In genomic region chr7:105634272-105634920, GRCm38 (mm10) we compare ENCODE assay signal across 8 mouse cellular contexts. TPM values are rescaled to one million over a fixed set of nuclear protein-coding genes. Genes with fewer than 3 reads are reported as not detected.
DNase-seq lines count a peak whose midpoint lies in the region; ATAC-seq and TF ChIP-seq lines count a peak whose summit lies in the region.

No protein-coding gene starts in this region.

- ATAC-seq in kidney, postnatal 0 days (replicated peaks; ENCODE audit: low FRiP score, low read depth): no peak
- no peak for ATAC-seq in forebrain, embryonic 12.5 days (ENCODE audit: low FRiP score)
- ATAC-seq in neural tube, embryonic 12.5 days (ENCODE audit: low FRiP score, low read depth): no peak

- 57% methylated on average over 9 of the region's 9 CpGs for WGBS in kidney, postnatal 0 days
- WGBS in forebrain, embryonic 12.5 days: 45% methylated on average over 9 of the region's 9 CpGs
- 58% methylated on average over 9 of the region's 9 CpGs for WGBS in limb, embryonic 10.5 days
- 49% methylated on average over 9 of the region's 9 CpGs for WGBS in neural tube, embryonic 12.5 days

- peak overlapping the region; percentile 83 for H3K4me2 ChIP-seq in kidney, postnatal 0 days (ENCODE audit: low read length)
- H3K4me2 ChIP-seq in forebrain, embryonic 12.5 days: peak overlapping the region; percentile 61
- H3K4me2 ChIP-seq in neural tube, embryonic 12.5 days (replicated peaks): peak overlapping the region; percentile 77

- H3K4me3 ChIP-seq in kidney, postnatal 0 days (replicated peaks; ENCODE audit: low read depth, low read length): no peak overlapping the region
- peak overlapping the region; percentile 79 for H3K4me3 ChIP-seq in forebrain, embryonic 12.5 days (replicated peaks)
- H3K4me3 ChIP-seq in limb, embryonic 10.5 days: peak overlapping the region; percentile 76
- no peak overlapping the region; the same call in 1 of the 2 replicates for H3K4me3 ChIP-seq in neural tube, embryonic 12.5 days

- no peak for TF ChIP-seq CTCF in kidney, postnatal 0 days (IDR thresholded peaks at IDR 0.05; ENCODE audit: low read depth)

- H3K9me3 ChIP-seq in kidney, postnatal 0 days (replicated peaks; ENCODE audit: low read length): no peaks in the 10 kb centered on the region
- H3K9me3 ChIP-seq in forebrain, embryonic 12.5 days: no peaks in the 10 kb centered on the region
- H3K9me3 ChIP-seq in limb, embryonic 10.5 days (replicated peaks): no peaks in the 10 kb centered on the region
- H3K9me3 ChIP-seq in neural tube, embryonic 12.5 days: no peaks in the 10 kb centered on the region

- H3K27me3 ChIP-seq in kidney, postnatal 0 days (ENCODE audit: insufficient read depth, low read length): no peaks in the 10 kb centered on the region
- no peaks in the 10 kb centered on the region for H3K27me3 ChIP-seq in forebrain, embryonic 12.5 days
- H3K27me3 ChIP-seq in limb, embryonic 10.5 days (ENCODE audit: low read depth, poor library complexity, severe bottlenecking): peaks cover 6% of the 10 kb centered on the region
- no peaks in the 10 kb centered on the region for H3K27me3 ChIP-seq in neural tube, embryonic 12.5 days (replicated peaks)

- no peak overlapping the region for H3K9ac ChIP-seq in kidney, postnatal 0 days (ENCODE audit: low read depth, low read length)
- H3K9ac ChIP-seq in forebrain, embryonic 12.5 days: peak overlapping the region; percentile 81; the same call in 1 of the 2 replicates
- peak overlapping the region; percentile 86; the same call in 1 of the 2 replicates for H3K9ac ChIP-seq in neural tube, embryonic 12.5 days

- peaks cover 10% of the 10 kb centered on the region for H3K4me1 ChIP-seq in kidney, postnatal 0 days (replicated peaks; ENCODE audit: insufficient read depth, low read length)
- H3K4me1 ChIP-seq in forebrain, embryonic 12.5 days: peaks cover 48% of the 10 kb centered on the region
- H3K4me1 ChIP-seq in limb, embryonic 10.5 days: peaks cover 24% of the 10 kb centered on the region
- H3K4me1 ChIP-seq in neural tube, embryonic 12.5 days: peaks cover 33% of the 10 kb centered on the region

- H3K36me3 ChIP-seq in kidney, postnatal 0 days (ENCODE audit: insufficient read depth, low read length): peaks cover 20% of the 10 kb centered on the region; the same call in 1 of the 2 replicates
- H3K36me3 ChIP-seq in forebrain, embryonic 12.5 days (replicated peaks): peaks cover 27% of the 10 kb centered on the region
- H3K36me3 ChIP-seq in limb, embryonic 10.5 days: peaks cover 38% of the 10 kb centered on the region
- peaks cover 24% of the 10 kb centered on the region for H3K36me3 ChIP-seq in neural tube, embryonic 12.5 days

- no peak for DNase-seq in kidney, postnatal 0 days (ENCODE audit: low spot score)
- no peak for DNase-seq in kidney, adult 8-10 months
- no peak for DNase-seq in limb, embryonic 10.5 days (ENCODE audit: low spot score)
- no peak for DNase-seq in frontal cortex, postnatal 36 days (ENCODE audit: low spot score in 2 of 2)
- no peak for DNase-seq in right cerebral cortex, adult 18-20 months
- no peak for DNase-seq in testis, postnatal 10 days (ENCODE audit: low spot score)

- H3K27ac ChIP-seq in kidney, postnatal 0 days: no peak overlapping the region
- H3K27ac ChIP-seq in forebrain, embryonic 12.5 days: 0 out of 2 replicates have a peak overlapping the region, but pooled peaks have one; percentile 25
- H3K27ac ChIP-seq in limb, embryonic 10.5 days: no peak overlapping the region
- H3K27ac ChIP-seq in neural tube, embryonic 12.5 days: peak overlapping the region; percentile 4; the same call in 1 of the 2 replicates

RNA-seq across cellular contexts. Expression of gene Trim3, which starts 1.0 kb away (rescaled TPM):
- 24.8 and 26.7 TPM in 2 replicates for polyA plus RNA-seq in kidney, postnatal 0 days (2015; fragmentation: Nextera tagmentation; extraction: Ambion mirVana)
- 50.6 and 51.2 TPM in 2 replicates for polyA plus RNA-seq in forebrain, embryonic 12.5 days (2016; fragmentation: Nextera tagmentation; extraction: Ambion mirVana)
- 24.5 and 31.2 TPM in 2 replicates for polyA plus RNA-seq in limb, embryonic 10.5 days (2016; fragmentation: Nextera tagmentation; extraction: Ambion mirVana)
- 64.4 and 74.5 TPM in 2 replicates for polyA plus RNA-seq in neural tube, embryonic 12.5 days (2016; fragmentation: Nextera tagmentation; extraction: Ambion mirVana)

RNA-seq across cellular contexts. Expression of gene Timm10b, which starts 5.5 kb away (rescaled TPM):
- polyA plus RNA-seq in kidney, postnatal 0 days (2015; fragmentation: Nextera tagmentation; extraction: Ambion mirVana): 219 and 230 TPM in 2 replicates
- 126 and 142 TPM in 2 replicates for polyA plus RNA-seq in forebrain, embryonic 12.5 days (2016; fragmentation: Nextera tagmentation; extraction: Ambion mirVana)
- polyA plus RNA-seq in limb, embryonic 10.5 days (2016; fragmentation: Nextera tagmentation; extraction: Ambion mirVana): 173 and 196 TPM in 2 replicates
- 140 and 160 TPM in 2 replicates for polyA plus RNA-seq in neural tube, embryonic 12.5 days (2016; fragmentation: Nextera tagmentation; extraction: Ambion mirVana)

RNA-seq across cellular contexts. Expression of gene Arfip2, which starts 5.8 kb away (rescaled TPM):
- polyA plus RNA-seq in kidney, postnatal 0 days (2015; fragmentation: Nextera tagmentation; extraction: Ambion mirVana): 72.0 and 76.6 TPM in 2 replicates
- 72.2 and 73.8 TPM in 2 replicates for polyA plus RNA-seq in forebrain, embryonic 12.5 days (2016; fragmentation: Nextera tagmentation; extraction: Ambion mirVana)
- 60.0 and 67.4 TPM in 2 replicates for polyA plus RNA-seq in limb, embryonic 10.5 days (2016; fragmentation: Nextera tagmentation; extraction: Ambion mirVana)
- 76.9 and 77.5 TPM in 2 replicates for polyA plus RNA-seq in neural tube, embryonic 12.5 days (2016; fragmentation: Nextera tagmentation; extraction: Ambion mirVana)

RNA-seq across cellular contexts. Expression of gene Gm45799, which starts 6.0 kb away (rescaled TPM):
- polyA plus RNA-seq in kidney, postnatal 0 days (2015; fragmentation: Nextera tagmentation; extraction: Ambion mirVana): 33.7 and 35.8 TPM in 2 replicates
- 2.5 and 15.7 TPM in 2 replicates for polyA plus RNA-seq in forebrain, embryonic 12.5 days (2016; fragmentation: Nextera tagmentation; extraction: Ambion mirVana)
- 14.0 and 17.1 TPM in 2 replicates for polyA plus RNA-seq in limb, embryonic 10.5 days (2016; fragmentation: Nextera tagmentation; extraction: Ambion mirVana)
- 15.5 and 16.6 TPM in 2 replicates for polyA plus RNA-seq in neural tube, embryonic 12.5 days (2016; fragmentation: Nextera tagmentation; extraction: Ambion mirVana)

RNA-seq across cellular contexts. Expression of gene Dnhd1, which starts 16.2 kb away (rescaled TPM):
- 0.09 and 0.91 TPM in 2 replicates for polyA plus RNA-seq in kidney, postnatal 0 days (2015; fragmentation: Nextera tagmentation; extraction: Ambion mirVana)
- polyA plus RNA-seq in forebrain, embryonic 12.5 days (2016; fragmentation: Nextera tagmentation; extraction: Ambion mirVana): 0.85 and 0.96 TPM in 2 replicates
- 0.31 and 1.1 TPM in 2 replicates for polyA plus RNA-seq in limb, embryonic 10.5 days (2016; fragmentation: Nextera tagmentation; extraction: Ambion mirVana)
- 1.4 and 1.5 TPM in 2 replicates for polyA plus RNA-seq in neural tube, embryonic 12.5 days (2016; fragmentation: Nextera tagmentation; extraction: Ambion mirVana)

Comparison
In these comparisons a context has a peak if more than half of its experiments do, and no peak if none do; other contexts are left out.
1. H3K27ac ChIP-seq: peak in forebrain, embryonic 12.5 days (single experiment) and neural tube, embryonic 12.5 days (single experiment); none in kidney, postnatal 0 days (single experiment) and limb, embryonic 10.5 days (single experiment).
2. H3K4me3 ChIP-seq: peak in forebrain, embryonic 12.5 days (single experiment) and limb, embryonic 10.5 days (single experiment); none in kidney, postnatal 0 days (single experiment) and neural tube, embryonic 12.5 days (single experiment).
3. Peak in every context shown above with its lines, with median percentiles within 50 percentile points of each other: H3K4me2 ChIP-seq.